16 mouse cellular contexts compared by ENCODE assay signal in genomic region chr7:142507453-142507852, GRCm38 (mm10). TPM values are rescaled to one million over a fixed set of nuclear protein-coding genes. Genes with fewer than 3 reads are reported as not detected.
"Had no signal": no experiment of that assay in that cellular context is flagged by ENCODE, and none has a peak within 500 bp of the region (broad histone marks: within the 10 kb centered on the region; RNA-seq: fewer than 3 reads in every experiment).

No protein-coding gene starts in this region.

- DNase-seq: kidney, adult 2 months; kidney, postnatal 14 days; lung, adult 2 months; lung, postnatal 36 days; right cerebral cortex, adult 18-20 months; thymus, postnatal 4 days had no signal

- H3K9ac ChIP-seq: kidney, embryonic 15.5 days; limb, embryonic 12.5 days; liver, embryonic 15.5 days; midbrain, embryonic 13.5 days; neural tube, embryonic 15.5 days had no signal

- H3K36me3 ChIP-seq: kidney, embryonic 15.5 days; limb, embryonic 12.5 days; liver, embryonic 15.5 days; midbrain, embryonic 13.5 days; neural tube, embryonic 15.5 days had no signal

- H3K27me3 ChIP-seq: kidney, embryonic 15.5 days; limb, embryonic 12.5 days; midbrain, embryonic 13.5 days; neural tube, embryonic 15.5 days had no signal

- ATAC-seq: lung, postnatal 0 days had no signal

- H3K4me3 ChIP-seq: kidney, embryonic 15.5 days; left cerebral cortex, adult 2 months; limb, embryonic 12.5 days; liver, embryonic 15.5 days; midbrain, embryonic 13.5 days; neural tube, embryonic 15.5 days had no signal

- H3K9me3 ChIP-seq: kidney, embryonic 15.5 days; limb, embryonic 12.5 days; liver, embryonic 15.5 days; midbrain, embryonic 13.5 days; neural tube, embryonic 15.5 days had no signal

- H3K4me2 ChIP-seq: kidney, embryonic 15.5 days; limb, embryonic 12.5 days; liver, embryonic 11.5 days; liver, embryonic 15.5 days; midbrain, embryonic 13.5 days; neural tube, embryonic 15.5 days had no signal

- H3K27ac ChIP-seq: left cerebral cortex, adult 2 months; liver, embryonic 15.5 days; midbrain, embryonic 13.5 days; neural tube, embryonic 15.5 days had no signal

RNA-seq across cellular contexts. Expression of gene Tnnt3, which starts 8.8 kb away (rescaled TPM):
- total RNA-seq: left cerebral cortex, adult 2 months; left cerebral cortex, postnatal 14 days; megakaryocyte progenitor cell, adult 5-6 weeks had no signal
